Mouse (Mus musculus): Measurements from ENCODE around the gene Wdr64.

Wdr64 gene

DNA sequence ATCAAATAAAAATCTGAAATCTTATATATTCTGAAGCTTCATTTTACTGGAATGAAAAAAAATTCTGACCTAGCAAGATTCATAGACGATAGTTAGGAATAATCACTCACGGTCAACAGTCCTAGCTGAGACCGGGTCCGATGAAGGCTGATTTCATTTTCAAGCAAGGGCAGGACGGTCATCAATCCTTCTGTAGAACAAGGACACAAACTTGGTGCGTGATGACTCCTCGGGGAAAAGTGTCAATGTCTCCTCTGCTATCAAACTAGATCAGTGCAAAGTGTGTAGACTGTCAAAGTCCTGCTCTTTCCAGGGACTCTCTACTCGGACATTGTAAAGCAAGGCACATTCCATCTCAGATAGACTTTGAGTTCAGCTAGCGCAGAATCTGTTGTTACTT lies 18.4 kb downstream of the Wdr64 start:
- DNase-seq (ENCODE audit: low spot score in 2 of 2) = no peak

DNA sequence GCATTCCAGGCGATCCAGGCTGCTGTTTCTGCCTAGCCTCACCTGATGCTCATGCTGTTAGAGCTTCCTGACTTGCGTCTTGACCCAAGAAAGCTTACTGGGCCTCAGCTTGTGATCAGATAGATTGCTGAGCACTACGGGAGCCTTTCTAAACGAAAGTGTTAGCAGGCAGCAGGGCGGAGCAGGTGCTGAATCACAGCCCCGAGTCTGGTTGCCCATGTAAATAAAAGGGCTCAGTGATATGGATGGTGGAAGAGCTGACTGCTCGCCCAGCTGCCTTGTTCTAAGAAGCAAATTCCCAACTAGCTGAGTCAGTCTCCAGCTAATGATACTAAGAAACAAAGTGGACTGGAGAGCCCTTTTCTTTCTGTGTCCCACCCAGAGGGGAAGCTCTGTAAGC lies 27.4 kb downstream of the Wdr64 start:
- DNase-seq (ENCODE audit: low spot score in 2 of 2) = no peak

DNA sequence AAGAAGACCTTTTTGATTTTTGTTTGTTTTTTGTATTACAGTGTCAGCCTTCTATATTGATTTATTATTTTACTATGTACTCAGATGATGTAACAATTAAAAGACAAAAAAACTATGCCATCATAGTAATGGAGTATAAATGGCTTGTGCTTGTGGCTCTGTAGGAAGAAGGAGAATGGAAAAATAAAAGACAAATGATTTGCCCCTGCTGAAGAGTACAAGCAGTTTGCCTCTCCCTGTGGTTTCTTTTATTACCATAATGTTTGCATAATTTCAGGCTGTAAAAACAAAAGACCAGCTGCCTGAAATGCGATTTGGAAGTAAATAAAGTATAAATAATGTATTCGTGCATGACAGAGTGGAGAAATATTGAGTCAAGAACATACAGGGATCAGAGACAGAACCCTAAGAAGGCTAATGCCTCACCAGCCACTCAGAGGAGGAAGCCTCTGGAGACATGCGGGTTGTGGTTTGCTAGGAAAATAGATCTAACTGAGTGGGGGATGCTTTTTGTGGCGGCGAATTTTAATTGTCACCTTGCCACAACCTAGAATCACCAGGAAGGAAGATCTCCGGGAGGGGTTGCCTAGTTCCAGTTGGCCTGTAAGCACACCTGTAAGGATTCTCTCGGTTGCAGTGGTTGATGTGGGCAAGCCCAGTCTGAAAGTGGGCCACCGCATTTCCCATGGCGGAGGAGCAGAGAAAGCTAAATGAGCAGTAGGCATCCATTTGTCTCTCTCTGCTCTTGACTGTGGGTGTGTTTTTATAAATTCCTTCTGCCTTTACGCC lies 56.4 kb downstream of the Wdr64 start:
- DNase-seq (ENCODE audit: low spot score in 2 of 2) = no peak

DNA sequence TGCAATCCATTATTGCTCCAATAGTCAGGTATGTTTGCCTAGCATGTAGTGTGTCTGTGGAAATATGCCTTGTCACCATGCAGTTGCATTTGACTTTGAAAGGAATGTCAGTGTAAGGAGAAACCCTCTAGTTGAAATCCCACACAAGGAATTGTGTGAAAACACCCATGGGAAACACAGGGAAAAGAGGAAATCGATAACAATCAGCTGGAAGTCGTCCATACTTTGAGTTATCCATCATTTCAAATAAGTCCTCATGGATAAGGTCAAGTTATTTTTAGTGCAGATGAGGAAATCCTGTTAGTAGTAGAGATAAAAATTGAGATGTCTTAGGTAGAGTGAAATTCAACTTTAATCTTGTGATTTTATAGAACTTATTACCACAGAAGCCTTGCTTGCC lies 96.3 kb downstream of the Wdr64 start:
- no peak for DNase-seq (ENCODE audit: low spot score in 2 of 2)

DNA sequence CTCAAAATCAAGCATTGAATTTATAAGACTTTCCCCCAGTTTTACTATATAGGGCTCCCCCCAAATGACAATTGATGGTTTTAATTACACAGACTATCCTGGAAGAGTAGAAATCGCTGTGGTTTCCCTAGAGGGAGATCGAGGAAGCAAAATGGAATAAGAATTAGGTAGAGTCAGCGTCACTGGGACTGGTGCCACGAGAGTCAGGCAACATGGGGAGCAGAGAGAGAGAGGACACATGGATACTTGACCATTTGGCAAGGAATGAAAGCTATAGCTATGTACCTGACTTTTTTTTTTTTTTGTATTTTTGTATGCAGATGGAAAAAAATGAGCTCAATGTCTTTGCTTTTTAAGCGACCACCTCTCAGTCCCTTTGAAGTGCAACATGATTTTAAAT lies 110.0 kb downstream of the Wdr64 start:
- DNase-seq (ENCODE audit: low spot score in 2 of 2) = no peak

DNA sequence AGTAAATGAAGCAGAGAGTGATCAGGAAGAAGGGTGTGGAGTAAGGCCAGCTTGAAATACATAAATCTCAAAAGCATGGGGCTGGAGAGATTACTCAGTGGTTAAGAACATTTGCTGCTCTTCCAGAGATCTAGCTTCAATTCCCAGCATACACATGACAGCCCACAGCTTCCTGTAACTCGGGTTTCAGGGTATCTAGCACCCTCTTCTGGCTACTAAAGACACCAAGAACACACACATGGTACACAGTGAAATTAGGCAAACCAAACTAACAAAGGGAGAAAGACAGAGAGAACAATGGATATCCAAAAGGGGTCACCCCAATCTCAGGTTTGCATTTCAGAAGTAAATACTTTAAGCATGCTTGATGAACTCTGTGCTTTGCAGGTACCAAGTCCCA lies 113.2 kb downstream of the Wdr64 start:
- DNase-seq (ENCODE audit: low spot score in 2 of 2) = no peak

DNA sequence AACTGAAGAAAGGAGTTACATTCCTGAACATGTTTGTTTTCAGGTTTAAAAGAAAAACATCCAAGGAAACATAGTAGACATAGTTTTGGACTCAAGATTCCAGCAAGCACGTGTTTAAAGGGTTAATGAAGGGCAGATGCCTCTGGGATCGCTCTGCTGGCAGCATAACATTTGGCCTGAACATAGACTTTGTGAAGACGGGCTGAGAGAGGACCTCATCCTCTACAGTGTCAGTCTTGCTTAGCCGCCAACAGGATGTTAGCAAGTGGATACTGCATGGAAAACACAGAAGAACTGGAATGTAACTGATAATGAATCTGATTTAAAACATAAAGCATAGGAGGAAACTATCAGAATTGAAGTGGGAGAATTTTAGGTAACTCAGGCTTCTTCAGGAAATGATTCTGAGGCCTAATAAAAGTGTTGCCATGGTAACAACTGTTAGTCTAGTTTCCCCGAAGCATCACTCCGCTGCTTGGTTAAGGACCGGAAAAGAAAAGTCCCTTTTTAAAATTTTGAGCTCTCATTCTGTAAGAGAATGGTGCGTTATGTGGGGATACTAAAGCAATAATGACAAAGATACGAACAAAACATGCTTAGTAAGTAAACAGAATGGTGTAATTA lies 125.5 kb downstream of the Wdr64 start:
- DNase-seq (ENCODE audit: low spot score in 2 of 2) = no peak

DNA sequence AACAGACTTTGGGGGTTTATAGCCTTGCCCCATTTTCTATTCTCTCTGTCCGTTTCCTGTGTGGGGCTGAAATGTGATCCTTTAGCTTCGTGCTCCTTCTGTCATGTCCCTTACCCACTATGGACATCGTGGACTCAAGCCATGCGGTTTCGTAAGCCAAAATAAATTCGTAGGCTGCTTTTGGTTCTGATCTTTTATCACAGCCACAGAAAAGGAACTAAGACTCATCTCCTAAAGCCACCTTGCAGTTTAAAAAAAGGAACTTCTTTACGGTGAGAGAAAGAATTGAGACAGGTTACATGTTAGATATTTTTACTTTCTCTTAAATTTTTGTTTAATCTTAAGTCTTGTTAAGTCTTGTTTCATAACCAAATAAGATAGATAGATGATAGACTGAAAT lies 130.1 kb downstream of the Wdr64 start:
- DNase-seq (ENCODE audit: low spot score in 2 of 2) = no peak

DNA sequence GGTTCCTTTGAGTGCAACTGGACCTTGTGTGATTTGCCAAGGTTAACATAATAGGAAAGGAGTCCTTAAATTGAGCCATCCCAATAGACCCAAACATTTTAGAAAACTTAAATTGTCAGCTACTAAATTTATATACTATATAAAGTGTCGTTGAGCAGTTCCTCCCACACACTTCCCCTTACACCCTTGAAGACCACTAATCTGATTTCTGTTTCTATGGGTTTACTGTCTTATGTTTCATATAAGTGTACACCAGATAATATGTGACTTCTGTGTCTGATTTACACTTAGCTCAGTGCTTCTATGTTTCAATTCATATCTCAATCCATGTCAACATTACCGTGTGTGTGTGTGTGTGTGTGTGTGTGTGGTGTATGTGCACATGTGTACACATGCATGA lies 130.8 kb downstream of the Wdr64 start:
- no peak for DNase-seq (ENCODE audit: low spot score in 2 of 2)

DNA sequence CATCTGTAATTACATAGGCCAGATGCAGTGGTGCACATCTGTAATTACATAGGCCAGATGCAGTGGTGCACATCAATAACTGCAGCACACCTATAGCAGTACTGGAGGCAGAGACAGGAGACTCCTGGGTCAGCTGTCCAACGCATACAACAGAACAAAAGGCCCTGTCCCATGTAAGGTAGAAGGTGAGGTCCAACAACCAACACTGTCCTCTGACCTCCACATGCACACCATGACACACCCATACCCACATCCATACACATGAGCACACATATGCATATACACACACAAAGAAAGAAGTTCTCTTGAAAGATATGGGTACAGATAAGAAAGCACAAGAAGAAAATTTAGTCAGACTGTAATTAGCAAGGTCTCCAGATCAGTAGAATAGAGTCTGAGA lies 157.1 kb downstream of the Wdr64 start:
- no peak for DNase-seq (ENCODE audit: low spot score in 2 of 2)

Data from frontal cortex, postnatal 10 days (tissue).